Mouse (Mus musculus) neural tube, embryonic 11.5 days (tissue): ENCODE data around the gene Chmp2a. TPM values are rescaled to one million over a fixed set of nuclear protein-coding genes. Genes with fewer than 3 reads are reported as not detected.
"Not testable (repeated sequence)": the region's sequence is repeated elsewhere in the genome, so short reads cannot be mapped to it uniquely, and the experiment has no call there.

Experiments used
- ATAC-seq: fragments of 200-750 bp; cut with Nextera tagmentation; 2 replicates; pipeline ENCODE4 v1.8.0; 2017; ENCODE audit warnings: moderate number of reproducible peaks, mild to moderate bottlenecking, moderate TSS enrichment, moderate library complexity; ENCODE audit not compliant: insufficient read depth, low FRiP score, low TSS enrichment
- DNase-seq: peaks from one replicate; pipeline ENCODE4 v3.0.0-alpha.2; 2015; ENCODE audit warnings: low spot score
- H3K27ac ChIP-seq: fragments of 300-500 bp; sonication (generic); 2 replicates; pipeline ENCODE4 v1.5.1; 2014; ENCODE audit warnings: low read depth, mild to moderate bottlenecking, low read length
- H3K27me3 ChIP-seq: fragments of 300-500 bp; sonication (generic); 2 replicates; pipeline ENCODE4 v1.6.1; 2014; ENCODE audit warnings: mild to moderate bottlenecking, low read length, mixed read lengths; ENCODE audit not compliant: control insufficient read depth, insufficient read depth
- H3K36me3 ChIP-seq: fragments of 300-500 bp; sonication (generic); 2 replicates; pipeline ENCODE4 v1.6.1; 2014; ENCODE audit warnings: mild to moderate bottlenecking, low read length, moderate library complexity, mixed read lengths; ENCODE audit not compliant: control insufficient read depth, insufficient read depth
- H3K4me1 ChIP-seq: fragments of 300-500 bp; sonication (generic); 2 replicates; pipeline ENCODE4 v1.6.1; 2014; ENCODE audit warnings: low read length, mixed read lengths; ENCODE audit not compliant: control insufficient read depth, insufficient read depth
- H3K4me2 ChIP-seq: fragments of 300-500 bp; sonication (generic); 2 replicates; pipeline ENCODE4 v1.6.1; 2014; ENCODE audit warnings: low read depth, mild to moderate bottlenecking, moderate library complexity
- H3K4me3 ChIP-seq: fragments of 300-500 bp; sonication (generic); 2 replicates; pipeline ENCODE4 v1.5.1; 2014; ENCODE audit warnings: low read depth, low read length
- H3K9ac ChIP-seq: fragments of 300-500 bp; sonication (generic); 2 replicates; pipeline ENCODE4 v1.6.1; 2014; ENCODE audit warnings: mild to moderate bottlenecking, low read length
- H3K9me3 ChIP-seq: fragments of 300-500 bp; sonication (generic); 2 replicates; pipeline ENCODE4 v1.6.1; 2016; ENCODE audit warnings: low read length; ENCODE audit not compliant: control insufficient read depth
- WGBS: fragments of 180-500 bp; shearing (Covaris S2); extraction: QIAGEN DNeasy Blood & Tissue Kit; methylation state at CpG from one replicate; pipeline ENCODE4 v1.1.7; 2014; 5-methylcytosine and 5-hydroxymethylcytosine counted together
- polyA plus RNA-seq: library from polyadenylated mRNA; unstranded; fragments of >200 nt; fragmentation: Nextera tagmentation; extraction: Ambion mirVana; gene quantifications from 2 replicates; pipeline ENCODE4 v1.2.1, GENCODE M21; 2014

The Chmp2a gene
- polyA plus RNA-seq: 120 and 126 TPM in 2 replicates

- DNase-seq: peak; percentile 96
- Histone ChIP-seq H3K4me2 (peak within 1 kb of the TSS; percentile 79), H3K9me3 (no peaks in the 10 kb centered on the region), H3K27me3 (no peaks in the 10 kb centered on the region), H3K27ac (peak within 1 kb of the TSS; percentile 88), H3K4me1 (peaks cover 19% of the 10 kb centered on the region), H3K9ac (peak within 1 kb of the TSS; percentile 69), H3K36me3 (peaks cover 25% of the 10 kb centered on the region), H3K4me3 (peak within 1 kb of the TSS; percentile 56)
- peak; percentile 69 for ATAC-seq
- under 1% methylated on average over 45 of the region's 45 CpGs for WGBS
Measured at GRCm38 (mm10) chr7:13034148-13034977, at the start of gene Chmp2a. Gene Chmp2a, minus strand, starts transcription at chr7:13034807.

DNA sequence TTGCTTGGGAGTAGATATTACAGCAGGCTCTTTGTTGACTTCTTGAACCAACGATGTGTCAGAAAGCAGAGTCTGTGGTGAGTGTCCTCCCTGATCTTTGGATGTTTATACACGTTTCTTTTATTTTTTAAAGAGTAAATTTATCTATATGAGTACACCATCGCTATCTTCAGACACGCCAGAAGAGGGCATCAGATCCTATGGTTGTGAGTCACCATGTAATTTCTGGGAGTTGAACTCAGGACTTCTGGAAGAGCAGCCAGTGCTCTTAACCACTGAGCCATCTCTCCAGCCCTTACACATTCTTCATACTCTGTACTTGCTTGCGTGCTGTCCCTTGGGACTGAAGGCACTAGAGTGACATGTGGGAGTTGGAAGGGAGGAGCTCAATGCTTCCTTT lies 37.7 kb upstream of the Chmp2a start:
- Histone ChIP-seq H3K4me3 (no peak overlapping the region), H3K4me1 (no peaks in the 10 kb centered on the region), H3K9me3 (no peaks in the 10 kb centered on the region), H3K27ac (no peak overlapping the region), H3K9ac (no peak overlapping the region), H3K36me3 (no peaks in the 10 kb centered on the region), H3K4me2 (no peak overlapping the region), H3K27me3 (no peaks in the 10 kb centered on the region)
- 56% methylated on average over 5 of the region's 5 CpGs for WGBS
- DNase-seq (no peak), ATAC-seq (no peak)

GRCm38 (mm10) chr7:13063399-13063798 lies 28.8 kb upstream of the Chmp2a start:
- not testable (repeated sequence) for DNase-seq, H3K4me1 ChIP-seq, H3K36me3 ChIP-seq, H3K4me2 ChIP-seq, H3K27ac ChIP-seq, H3K27me3 ChIP-seq, ATAC-seq, H3K9me3 ChIP-seq, H3K4me3 ChIP-seq, H3K9ac ChIP-seq
- WGBS: 65% methylated on average over 2 of the region's 2 CpGs

DNA sequence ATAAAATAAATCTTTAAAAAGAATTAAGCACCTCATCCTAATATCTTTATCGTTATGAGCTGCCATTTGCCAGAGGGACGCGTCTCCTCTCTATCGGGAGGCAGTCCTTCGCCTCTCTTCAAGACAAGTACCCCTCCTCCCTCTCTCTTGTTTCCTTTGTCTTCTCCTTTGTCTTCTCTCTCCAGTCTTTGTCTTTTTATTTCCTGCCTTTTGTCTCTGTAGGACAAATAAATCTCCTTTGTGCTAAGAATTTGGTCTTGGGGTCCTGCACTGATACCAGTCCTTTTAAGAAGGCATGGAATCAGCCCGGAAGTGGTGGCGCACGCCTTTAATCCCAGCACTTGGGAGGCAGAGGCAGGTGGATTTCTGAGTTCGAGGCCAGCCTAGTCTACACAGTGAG lies 24.9 kb upstream of the Chmp2a start:
- H3K4me1 ChIP-seq: no peaks in the 10 kb centered on the region
- no peak overlapping the region for H3K27ac ChIP-seq
- no peak overlapping the region for H3K4me3 ChIP-seq
- no peaks in the 10 kb centered on the region for H3K27me3 ChIP-seq
- no peak for ATAC-seq
- no peak overlapping the region for H3K4me2 ChIP-seq
- no peaks in the 10 kb centered on the region for H3K36me3 ChIP-seq
- no peak for DNase-seq
- no peak overlapping the region for H3K9ac ChIP-seq
- H3K9me3 ChIP-seq: no peaks in the 10 kb centered on the region
- WGBS: 86% methylated on average over 9 of the region's 9 CpGs

DNA sequence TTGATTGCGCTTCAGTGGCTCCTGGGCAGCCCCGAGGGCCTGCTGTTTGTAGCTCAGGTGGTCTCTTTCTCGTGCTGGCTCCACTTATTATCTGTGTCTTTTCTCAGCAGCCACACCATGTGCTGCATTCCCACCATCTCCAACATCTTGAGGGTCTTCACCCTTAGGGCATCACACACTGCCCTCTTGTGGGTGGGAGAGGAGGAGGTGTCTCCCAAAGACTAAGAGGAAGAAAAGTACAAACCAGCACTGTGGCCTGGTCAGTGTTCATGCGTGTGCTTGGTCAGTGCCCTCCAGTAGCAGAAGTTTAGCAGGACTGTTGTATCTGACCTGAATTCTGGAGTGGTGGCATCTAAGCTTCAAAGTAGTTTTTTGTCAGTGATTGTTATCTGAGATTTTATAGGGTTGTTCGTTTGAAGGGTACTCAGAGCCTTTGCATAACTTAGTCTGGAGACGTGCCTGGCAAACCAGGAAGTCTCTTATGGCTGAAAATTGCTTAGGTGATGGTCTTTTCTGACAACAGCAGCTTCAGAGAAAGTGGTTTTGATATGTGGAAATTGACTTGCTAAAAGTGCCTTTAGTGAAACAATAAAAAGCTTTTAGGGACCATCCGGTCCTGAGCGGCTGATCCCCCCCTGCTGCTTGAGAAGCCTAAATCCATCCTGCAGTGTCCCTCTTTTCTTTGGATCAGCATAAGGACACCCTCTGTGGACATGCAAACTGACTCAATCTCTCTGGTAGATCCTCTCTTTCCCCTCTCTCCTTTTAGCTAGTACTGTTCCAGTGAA lies 22.5 kb upstream of the Chmp2a start:
- no peak for ATAC-seq

DNA sequence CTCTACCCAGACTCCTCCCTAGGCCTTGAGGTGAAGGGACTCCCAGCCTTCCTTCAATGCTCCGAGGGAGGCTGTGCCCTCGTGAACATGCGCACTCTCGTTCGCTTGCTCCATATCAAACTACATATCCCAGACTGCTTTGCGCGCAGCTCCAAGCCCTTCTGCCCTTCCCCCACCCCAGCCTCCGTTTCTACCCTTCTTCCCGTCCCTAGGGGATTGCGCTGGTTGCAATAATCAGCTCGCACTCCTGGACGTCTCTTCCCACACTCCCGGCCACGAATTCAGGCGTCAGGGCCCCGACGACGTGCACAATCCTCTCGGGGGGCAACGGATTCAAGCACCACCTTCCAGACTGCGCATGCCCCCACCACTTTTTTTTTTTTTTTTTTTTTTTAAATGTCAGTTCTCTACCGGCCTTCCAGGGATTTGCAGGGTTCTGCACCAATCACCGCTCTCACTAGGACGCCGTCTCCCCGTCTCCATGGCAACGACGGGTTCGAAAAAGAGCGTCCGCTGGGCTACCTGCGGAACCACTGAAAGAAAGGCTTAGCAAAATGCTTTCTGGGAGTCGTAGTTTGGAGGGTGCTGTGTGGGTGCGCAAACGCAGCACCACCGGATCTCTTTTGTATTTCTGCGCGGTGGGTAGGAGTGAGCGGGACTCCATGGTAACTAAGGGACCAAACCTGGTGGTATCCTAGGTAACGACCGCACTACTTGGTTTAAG lies 19.8 kb upstream of the Chmp2a start, which contains the start of gene Mzf1:
Gene Mzf1 (minus strand): TSS at position 478 of the 724 bp plus-strand sequence.
- Histone ChIP-seq H3K4me1 (no peaks in the 10 kb centered on the region), H3K27me3 (no peaks in the 10 kb centered on the region)
- DNase-seq: peak; percentile 96

More for the DNA sequence above, 22.5 kb upstream of the Chmp2a start:
- H3K27ac ChIP-seq: no peak overlapping the region
- WGBS: 69% methylated on average over 8 of the region's 8 CpGs
- no peaks in the 10 kb centered on the region for H3K9me3 ChIP-seq
- H3K4me2 ChIP-seq: no peak overlapping the region
- no peaks in the 10 kb centered on the region for H3K27me3 ChIP-seq
- DNase-seq: no peak
- no peak overlapping the region for H3K9ac ChIP-seq
- H3K36me3 ChIP-seq: no peaks in the 10 kb centered on the region
- H3K4me1 ChIP-seq: no peaks in the 10 kb centered on the region
- H3K4me3 ChIP-seq: no peak overlapping the region

GRCm38 (mm10) chr7:13053961-13054286 lies 19.3 kb upstream of the Chmp2a start:
- Histone ChIP-seq H3K36me3 (no peaks in the 10 kb centered on the region), H3K9me3 (no peaks in the 10 kb centered on the region), H3K4me3 (peak overlapping the region; percentile 49), H3K4me2 (peak overlapping the region; percentile 39), H3K9ac (peak overlapping the region; percentile 49), H3K27ac (no peak overlapping the region), H3K27me3 (no peaks in the 10 kb centered on the region), H3K4me1 (no peaks in the 10 kb centered on the region)
- WGBS: 3% methylated on average over 15 of the region's 15 CpGs
- ATAC-seq (no peak), DNase-seq (no peak)

More for the DNA sequence above, 19.8 kb upstream of the Chmp2a start, which contains the start of gene Mzf1:
- Histone ChIP-seq H3K4me3 (peak within 1 kb of the TSS; percentile 49), H3K9ac (peak within 1 kb of the TSS; percentile 49), H3K4me2 (peak within 1 kb of the TSS; percentile 39), H3K36me3 (no peaks in the 10 kb centered on the region), H3K9me3 (no peaks in the 10 kb centered on the region), H3K27ac (peak within 1 kb of the TSS; percentile 77)
- under 1% methylated on average over 41 of the region's 41 CpGs for WGBS
- ATAC-seq: peak; percentile 94

DNA sequence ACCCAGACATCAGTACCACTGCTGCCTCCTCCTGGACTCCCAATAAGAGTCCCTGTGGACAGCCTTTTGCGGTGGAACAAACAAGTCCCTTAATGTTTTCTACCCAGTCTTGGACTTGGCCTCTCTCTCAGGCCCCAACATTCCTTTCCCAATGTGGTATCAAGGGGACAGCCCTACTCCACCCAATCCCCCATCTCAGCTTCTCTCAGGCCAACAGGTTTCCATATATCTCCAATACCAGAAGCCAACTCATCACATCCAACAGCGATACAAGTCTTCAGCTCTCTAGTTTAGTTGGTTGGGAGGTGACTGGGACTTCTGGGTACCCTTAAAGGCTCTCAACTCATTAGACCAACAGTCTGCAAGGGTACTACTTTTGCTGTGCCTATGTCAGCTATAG lies 18.9 kb upstream of the Chmp2a start:
- peak overlapping the region; percentile 39 for H3K4me2 ChIP-seq
- ATAC-seq (no peak), DNase-seq (no peak)
- H3K27me3 ChIP-seq: no peaks in the 10 kb centered on the region
- 96% methylated on average over 2 of the region's 2 CpGs for WGBS
- peak overlapping the region; percentile 49 for H3K4me3 ChIP-seq
- H3K36me3 ChIP-seq: no peaks in the 10 kb centered on the region
- H3K4me1 ChIP-seq: no peaks in the 10 kb centered on the region
- H3K27ac ChIP-seq: no peak overlapping the region
- H3K9ac ChIP-seq: no peak overlapping the region
- no peaks in the 10 kb centered on the region for H3K9me3 ChIP-seq
